In the genomic region with DNA sequence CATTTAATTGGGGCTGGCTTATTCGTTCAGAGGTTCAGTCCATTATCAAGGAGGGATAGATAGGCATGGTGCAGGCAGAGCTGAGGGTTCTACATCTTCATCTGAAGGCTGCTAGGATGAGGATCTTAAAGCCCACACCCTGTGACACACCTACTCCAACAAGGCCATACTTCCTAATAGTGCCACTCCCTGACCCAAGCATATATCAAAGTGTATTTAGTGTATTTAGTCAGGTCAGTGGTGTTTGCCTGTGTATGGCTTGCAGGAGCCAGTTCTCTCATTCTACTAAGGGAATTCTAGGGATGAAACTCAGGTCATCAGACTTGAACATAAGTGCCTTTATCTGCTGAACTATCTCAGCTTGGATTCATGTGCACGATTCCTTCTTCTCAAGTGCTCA, we compare ENCODE assay signal across 35 mouse cellular contexts.
"Had no signal": no experiment of that assay in that cellular context is flagged by ENCODE, and none has a peak within 500 bp of the region (broad histone marks: within the 10 kb centered on the region; RNA-seq: fewer than 3 reads in every experiment).

No protein-coding gene starts in this region.

- ATAC-seq: hindbrain, embryonic 16.5 days; hindbrain, postnatal 0 days; inflammation-experienced regulatory T-cells, adult 6 months; intestine, embryonic 15.5 days; intestine, embryonic 16.5 days; intestine, postnatal 0 days had no signal

- H3K4me3 ChIP-seq: heart, embryonic 10.5 days; heart, embryonic 12.5 days; heart, embryonic 13.5 days; heart, embryonic 15.5 days; hindbrain, embryonic 10.5 days; hindbrain, embryonic 12.5 days; hindbrain, embryonic 13.5 days; hindbrain, embryonic 15.5 days; intestine, embryonic 15.5 days; kidney, embryonic 15.5 days; layer of hippocampus, adult 2 months; left cerebral cortex, adult 2 months had no signal

- H3K27ac ChIP-seq: heart, embryonic 10.5 days; heart, embryonic 13.5 days; heart, embryonic 15.5 days; hindbrain, embryonic 10.5 days; hindbrain, embryonic 12.5 days; hindbrain, embryonic 13.5 days; hindbrain, embryonic 14.5 days; hindbrain, embryonic 15.5 days; hindbrain, postnatal 0 days; intestine, embryonic 15.5 days; kidney, embryonic 15.5 days; kidney, postnatal 0 days; layer of hippocampus, adult 2 months; left cerebral cortex, adult 2 months had no signal

- H3K4me1 ChIP-seq: heart, embryonic 10.5 days; heart, embryonic 12.5 days; heart, embryonic 13.5 days; heart, embryonic 15.5 days; hindbrain, embryonic 10.5 days; hindbrain, embryonic 12.5 days; hindbrain, embryonic 13.5 days; hindbrain, embryonic 15.5 days; intestine, embryonic 15.5 days; kidney, embryonic 15.5 days had no signal

- DNase-seq: heart, postnatal 10 days; heart, postnatal 14 days; heart, postnatal 36 days; kidney, adult 11 months; kidney, adult 18-20 months; kidney, adult 2 months; kidney, adult 8-10 months; kidney, adult 9 months; kidney, postnatal 10 days; kidney, postnatal 14 days; kidney, postnatal 25 days; kidney, postnatal 36 days; kidney, postnatal 4 days; layer of hippocampus, adult 9-11 months; layer of hippocampus, postnatal 36 days had no signal

- H3K9me3 ChIP-seq: heart, embryonic 10.5 days; heart, embryonic 12.5 days; heart, embryonic 13.5 days; heart, embryonic 15.5 days; hindbrain, embryonic 10.5 days; hindbrain, embryonic 12.5 days; hindbrain, embryonic 13.5 days; hindbrain, embryonic 15.5 days; intestine, embryonic 15.5 days; kidney, embryonic 15.5 days had no signal

- H3K4me2 ChIP-seq: heart, embryonic 11.5 days; heart, embryonic 12.5 days; heart, embryonic 13.5 days; heart, embryonic 15.5 days; hindbrain, embryonic 12.5 days; hindbrain, embryonic 13.5 days; hindbrain, embryonic 14.5 days; hindbrain, embryonic 15.5 days; intestine, embryonic 15.5 days; kidney, embryonic 15.5 days had no signal

- H3K9ac ChIP-seq: heart, embryonic 12.5 days; heart, embryonic 13.5 days; heart, embryonic 15.5 days; hindbrain, embryonic 12.5 days; hindbrain, embryonic 13.5 days; hindbrain, embryonic 14.5 days; hindbrain, embryonic 15.5 days; intestine, embryonic 15.5 days; kidney, embryonic 15.5 days had no signal

- H3K27me3 ChIP-seq: heart, embryonic 12.5 days; heart, embryonic 13.5 days; heart, embryonic 15.5 days; hindbrain, embryonic 12.5 days; hindbrain, embryonic 13.5 days; hindbrain, embryonic 15.5 days; intestine, embryonic 15.5 days; kidney, embryonic 15.5 days had no signal
